Mouse (Mus musculus) CH12.LX (cell line): Measurements from ENCODE around the gene 1600002K03Rik.

Experiments used
- CTCF ChIP-seq, 2 experiments: IDR thresholded peaks in 1 of 2; conservative IDR thresholded peaks in 1 of 2; 2 replicates each; pipeline ENCODE4 v1.5.1; 2011 to 2012; ENCODE audit warnings: low read depth in 2 of 2, low read length in 2 of 2, improper control_type of control experiment in 1 of 2, inconsistent platforms in 1 of 2, mild to moderate bottlenecking in 1 of 2, moderate library complexity in 1 of 2
- EP300 ChIP-seq: IDR thresholded peaks from 2 replicates; pipeline ENCODE4 v1.6.1; 2011; ENCODE audit warnings: low read length, improper control_type of control experiment
- JUND ChIP-seq: conservative IDR thresholded peaks from 2 replicates; pipeline ENCODE4 v1.6.1; 2011; ENCODE audit warnings: low read depth, low read length, improper control_type of control experiment
- MAX ChIP-seq: IDR thresholded peaks from 2 replicates; pipeline ENCODE4 v1.6.1; 2011; ENCODE audit warnings: low read length, improper control_type of control experiment
- MEF2A ChIP-seq: IDR thresholded peaks from 2 replicates; pipeline ENCODE4 v1.6.1; 2014; ENCODE audit warnings: low read depth, mild to moderate bottlenecking, inconsistent platforms, low read length, improper control_type of control experiment, borderline replicate concordance
- NELFE ChIP-seq: IDR thresholded peaks from 2 replicates; pipeline ENCODE4 v1.6.1; 2011; ENCODE audit warnings: low read depth, low read length, improper control_type of control experiment
- POLR2A ChIP-seq: IDR thresholded peaks from 2 replicates; pipeline ENCODE4 v1.6.1; 2011; ENCODE audit warnings: low read depth, mild to moderate bottlenecking, improper control_type of control experiment, low read length
- RAD21 ChIP-seq: IDR thresholded peaks from 2 replicates; pipeline ENCODE4 v1.6.1; 2011; ENCODE audit warnings: low read depth, mild to moderate bottlenecking, low read length, improper control_type of control experiment, moderate library complexity
- RCOR1 ChIP-seq: conservative IDR thresholded peaks from 2 replicates; pipeline ENCODE4 v1.6.1; 2012; ENCODE audit warnings: low read depth, mild to moderate bottlenecking, inconsistent platforms, low read length, improper control_type of control experiment
- TBP ChIP-seq: conservative IDR thresholded peaks from 2 replicates; pipeline ENCODE4 v1.6.1; 2011; ENCODE audit warnings: low read depth, low read length, improper control_type of control experiment
- TCF12 ChIP-seq: IDR thresholded peaks from 2 replicates; pipeline ENCODE4 v1.6.1; 2014; ENCODE audit warnings: low read depth, mild to moderate bottlenecking, inconsistent platforms, low read length, improper control_type of control experiment
- USF1 ChIP-seq: IDR thresholded peaks from 2 replicates; pipeline ENCODE4 v1.6.1; 2014; ENCODE audit warnings: low read depth, mild to moderate bottlenecking, inconsistent platforms, low read length, improper control_type of control experiment
- ZMIZ1 ChIP-seq: IDR thresholded peaks from 2 replicates; pipeline ENCODE4 v1.6.1; 2012; ENCODE audit warnings: low read depth, mild to moderate bottlenecking, inconsistent platforms, low read length, improper control_type of control experiment
- ZNF384 ChIP-seq: IDR thresholded peaks from 2 replicates; pipeline ENCODE4 v1.6.1; 2012; ENCODE audit warnings: low read depth, low read length, improper control_type of control experiment, inconsistent platforms

DNA sequence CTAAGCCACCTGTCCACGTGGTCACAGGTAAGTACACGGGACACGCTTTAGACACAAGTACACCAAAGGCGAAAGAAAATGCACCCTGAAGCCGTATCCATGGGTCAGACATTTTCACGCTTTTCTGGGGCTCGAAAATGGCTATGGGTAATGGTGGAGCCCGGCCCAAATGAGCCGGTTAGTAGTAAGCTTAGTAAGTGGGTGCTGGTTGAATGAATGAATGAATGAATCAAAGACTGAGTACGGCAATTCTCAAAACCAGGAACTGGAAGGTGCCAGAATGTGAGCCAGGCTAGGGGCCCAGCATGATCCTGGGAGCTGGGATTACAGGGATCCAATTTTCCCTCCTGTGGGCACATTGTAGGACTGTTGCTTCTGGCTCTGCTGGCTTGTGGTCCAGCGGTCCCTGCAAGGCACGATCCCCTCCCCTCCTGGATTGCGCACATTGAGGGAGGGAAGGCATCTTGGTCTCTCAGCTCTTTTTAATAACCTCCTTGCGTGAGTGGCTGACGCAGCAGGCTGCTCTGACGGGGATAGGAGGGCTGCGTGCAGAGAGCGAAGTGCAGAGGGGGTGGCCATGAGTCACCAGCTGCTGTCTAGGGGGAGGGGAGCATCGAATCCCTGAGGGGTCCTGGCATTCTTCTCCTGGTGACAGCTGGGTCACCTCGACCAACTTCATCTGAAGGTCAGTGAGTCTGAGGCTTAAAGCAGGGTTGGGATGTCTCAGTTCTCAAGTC is 7.2 kb upstream of the 1600002K03Rik start, which contains the start of gene Cirbp:
- no peak; a peak in 1 of 4 replicates for TF ChIP-seq CTCF (conservative IDR thresholded peaks at IDR 0.05 in 1 of 2, IDR thresholded peaks at IDR 0.05 in 1 of 2; ENCODE audit: low read depth in 2 of 2, low read length in 2 of 2)
- TF ChIP-seq MEF2A = 0 out of 2 replicates have a peak, but pooled peaks have one; percentile 33
- 0 out of 2 replicates have a peak, but pooled peaks have one; percentile 45 for TF ChIP-seq TBP
- TF ChIP-seq POLR2A = no peak
- 0 out of 2 replicates have a peak, but pooled peaks have one; percentile 4 for TF ChIP-seq ZNF384
- no peak for TF ChIP-seq JUND
- no peak; the same call in 1 of the 2 replicates for TF ChIP-seq RCOR1
- peak; percentile 7; the same call in 1 of the 2 replicates for TF ChIP-seq EP300
- no peak; the same call in 1 of the 2 replicates for TF ChIP-seq MAX
- 0 out of 2 replicates have a peak, but pooled peaks have one; percentile 36 for TF ChIP-seq ZMIZ1
- TF ChIP-seq RAD21 = no peak
- peak; percentile 55; the same call in 1 of the 2 replicates for TF ChIP-seq TCF12
- no peak for TF ChIP-seq USF1
- peak; percentile 40; the same call in 1 of the 2 replicates for TF ChIP-seq NELFE
